Mouse (Mus musculus): ENCODE measurements at regions not wholly inside any gene's neighbourhood (a gene's known extent, or its start where the extent isn't known, plus 50 kb on each side); places are given as distances from the start of the nearest gene placed in this dataset.

DNA sequence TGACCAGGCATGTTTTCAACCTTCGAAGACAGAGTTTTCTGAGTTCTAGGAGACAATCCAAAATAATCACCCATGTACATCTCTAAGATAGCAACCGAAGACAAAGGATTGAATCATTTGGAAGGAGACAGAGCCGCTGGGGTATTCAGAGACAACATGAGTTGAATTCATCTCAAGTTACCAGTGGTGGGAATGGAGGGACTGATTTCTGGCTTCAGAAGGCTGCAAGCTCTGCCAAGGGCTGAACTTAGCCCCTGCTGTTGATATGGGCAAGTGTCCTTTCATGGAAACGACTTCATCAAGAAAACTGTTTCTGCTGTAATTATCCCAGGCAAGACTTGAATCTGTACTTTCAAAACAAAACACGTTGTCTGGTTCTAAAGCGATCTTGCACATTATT, 82.7 kb upstream of the Tyw5 start:
- TF ChIP-seq CTCF (conservative IDR thresholded peaks at IDR 0.05; ENCODE audit: low read length) (no peak), POU5F1 (IDR thresholded peaks at IDR 0.05; ENCODE audit: borderline replicate concordance, low read length) (no peak)
